Mouse (Mus musculus): ENCODE measurements around the gene Snorc.
"Not testable (repeated sequence)": the region's sequence is repeated elsewhere in the genome, so short reads cannot be mapped to it uniquely, and the experiment has no call there.

The Snorc gene

DNA sequence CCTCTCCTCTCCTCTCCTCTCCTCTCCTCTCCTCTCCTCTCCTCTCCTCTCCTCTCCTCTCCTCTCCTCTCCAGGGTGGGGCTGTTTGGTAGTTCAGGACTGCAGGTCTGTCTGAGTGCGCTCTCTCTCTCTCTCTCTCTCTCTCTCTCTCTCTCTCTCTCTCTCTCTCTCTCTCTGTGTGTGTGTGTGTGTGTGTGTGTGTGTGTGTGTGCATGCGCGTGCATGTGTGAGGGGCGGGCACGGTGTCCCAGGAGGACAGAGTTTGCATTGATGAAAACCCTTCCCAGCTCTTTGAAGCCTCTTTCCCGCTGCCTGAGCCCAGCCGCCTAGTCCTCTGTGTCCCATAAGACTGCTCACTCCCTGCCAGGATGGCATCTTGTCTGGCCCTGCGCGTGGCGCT is at the start of gene Snorc:
Gene Snorc (plus strand): TSS at position 301 of the 400 bp plus-strand sequence.
- DNase-seq (ENCODE audit: low spot score in 2 of 2): not testable (repeated sequence)

DNA sequence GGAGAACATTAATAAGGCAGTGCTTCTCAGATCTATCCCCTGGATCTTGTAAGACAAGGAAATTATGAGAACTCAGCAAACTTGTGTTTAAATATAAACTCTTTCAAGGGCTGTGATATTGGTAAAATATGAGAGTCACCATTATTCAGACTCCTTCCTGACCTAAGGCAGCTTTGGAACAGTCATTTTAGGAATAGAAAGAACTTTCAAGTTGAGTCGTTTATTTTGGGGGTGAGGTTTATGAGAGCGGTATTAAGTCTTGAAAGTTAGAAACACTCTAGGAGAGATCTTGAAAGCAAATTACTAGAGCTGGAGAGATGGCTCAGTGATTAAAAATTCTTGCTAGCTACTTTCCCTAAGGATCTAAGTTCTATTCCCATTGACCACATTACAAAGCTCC is 34.9 kb upstream of the Snorc start:
- no peak for DNase-seq (ENCODE audit: low spot score in 2 of 2)

DNA sequence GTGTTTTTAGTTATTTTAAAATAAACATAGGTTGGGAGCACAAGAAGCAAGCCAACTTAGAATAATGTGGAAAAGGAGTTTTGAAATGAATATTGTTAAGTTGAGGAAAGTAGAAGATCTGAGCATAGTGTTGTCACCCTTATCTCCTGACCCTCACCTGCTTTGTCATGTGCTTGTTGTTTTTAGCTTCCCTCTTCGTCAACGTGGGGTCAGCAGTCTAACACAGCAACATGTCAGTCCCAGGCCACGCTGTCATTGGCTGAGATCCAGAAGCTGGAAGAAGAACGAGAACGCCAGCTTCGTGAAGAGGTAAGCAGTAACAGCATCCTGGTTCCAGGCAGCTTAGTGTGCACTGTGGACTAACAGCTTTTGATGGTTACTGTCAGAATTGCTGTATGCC is 33.5 kb upstream of the Snorc start:
- no peak for DNase-seq (ENCODE audit: low spot score in 2 of 2)

DNA sequence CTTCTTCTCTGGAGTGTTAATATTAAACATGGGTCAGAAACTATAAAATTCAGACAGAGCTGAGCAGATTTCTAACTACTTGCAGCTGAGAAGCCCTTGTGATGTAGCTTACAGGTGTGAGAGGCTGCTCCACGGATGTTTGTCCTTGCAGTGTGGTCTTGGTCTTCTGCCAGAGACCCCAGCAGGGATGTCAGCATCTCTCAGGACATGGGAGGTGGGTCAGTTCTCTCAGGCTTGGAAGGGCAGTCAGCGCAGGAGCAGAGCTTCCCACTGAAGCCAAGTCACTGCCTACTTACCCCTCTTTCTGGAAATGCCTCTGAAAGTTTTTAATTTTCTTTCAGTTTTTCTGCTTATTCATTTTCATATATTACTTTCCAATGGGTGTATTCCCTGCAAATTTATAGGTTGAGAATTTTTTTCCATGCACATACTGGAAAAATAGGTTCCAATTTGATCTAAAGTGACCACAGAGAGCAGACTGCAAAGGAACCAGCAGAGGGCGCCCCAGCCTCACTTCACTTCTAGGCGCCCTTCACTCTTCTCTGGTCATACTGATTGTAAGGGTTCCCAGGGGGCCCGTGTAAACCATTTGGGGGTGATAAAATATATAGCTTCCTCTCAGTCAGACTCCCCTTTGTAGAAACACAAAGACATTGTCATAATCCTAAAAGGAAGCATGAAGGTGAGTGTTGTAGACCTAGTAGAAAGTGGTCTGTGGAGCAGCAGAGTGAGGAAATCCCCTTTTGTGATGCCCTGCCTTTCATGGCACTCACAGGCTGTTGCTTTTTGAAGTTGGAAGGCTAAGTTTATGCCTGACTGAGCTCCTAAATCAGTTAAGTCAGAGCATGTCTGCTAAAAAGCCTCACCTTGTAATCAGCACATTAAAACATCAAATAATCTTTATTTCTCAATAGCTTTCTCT is 22.6 kb upstream of the Snorc start:
- peak; percentile 13 to 25 for DNase-seq (ENCODE audit: low spot score in 2 of 2)

DNA sequence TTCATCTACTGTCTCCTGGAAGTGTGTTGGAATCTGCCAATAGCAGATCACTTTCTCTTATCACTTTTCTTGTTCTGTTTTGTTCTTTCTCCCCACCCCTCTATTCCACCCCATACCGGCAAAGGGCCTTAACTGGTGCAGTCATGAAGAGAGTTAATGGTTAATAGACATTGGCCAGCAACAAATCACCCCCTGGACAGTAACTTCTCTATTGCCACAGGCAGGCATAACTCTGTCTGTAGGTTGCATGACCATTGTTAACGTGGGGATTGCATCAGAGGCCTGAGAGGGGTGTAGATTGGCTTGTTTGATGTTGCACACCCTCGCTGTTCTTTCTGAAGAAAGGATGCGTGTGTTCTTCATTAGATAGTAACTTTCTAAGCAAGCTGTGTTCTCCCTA is 20.6 kb upstream of the Snorc start:
- DNase-seq (ENCODE audit: low spot score in 2 of 2): no peak

- no peak for DNase-seq (ENCODE audit: low spot score in 2 of 2)
Observed at GRCm38 (mm10) chr1:87456425-87456824, 13.6 kb upstream of the Snorc start.

GRCm38 (mm10) chr1:87458045-87458444 is 12.0 kb upstream of the Snorc start:
- no peak for DNase-seq (ENCODE audit: low spot score in 2 of 2)

DNA sequence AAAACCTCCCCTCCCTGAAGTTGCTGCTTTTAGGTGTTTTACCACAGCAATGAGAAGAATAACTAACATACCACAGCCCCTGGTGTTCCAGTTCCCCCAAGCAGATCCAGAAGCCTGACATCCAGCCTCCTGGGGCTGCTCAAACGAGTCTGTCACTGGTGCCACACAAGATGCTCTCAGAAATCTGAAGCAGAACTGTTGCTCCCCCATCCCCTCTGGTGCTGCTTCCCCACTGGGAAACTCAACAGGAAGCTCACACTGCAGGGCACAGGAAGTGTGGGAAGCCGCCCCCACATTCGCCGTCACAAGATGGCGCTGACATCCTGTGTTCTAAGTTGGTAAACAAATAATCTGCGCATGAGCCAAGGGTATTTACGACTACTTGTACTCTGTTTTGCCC is 10.2 kb upstream of the Snorc start:
- DNase-seq (ENCODE audit: low spot score in 2 of 2): not testable (repeated sequence)

DNA sequence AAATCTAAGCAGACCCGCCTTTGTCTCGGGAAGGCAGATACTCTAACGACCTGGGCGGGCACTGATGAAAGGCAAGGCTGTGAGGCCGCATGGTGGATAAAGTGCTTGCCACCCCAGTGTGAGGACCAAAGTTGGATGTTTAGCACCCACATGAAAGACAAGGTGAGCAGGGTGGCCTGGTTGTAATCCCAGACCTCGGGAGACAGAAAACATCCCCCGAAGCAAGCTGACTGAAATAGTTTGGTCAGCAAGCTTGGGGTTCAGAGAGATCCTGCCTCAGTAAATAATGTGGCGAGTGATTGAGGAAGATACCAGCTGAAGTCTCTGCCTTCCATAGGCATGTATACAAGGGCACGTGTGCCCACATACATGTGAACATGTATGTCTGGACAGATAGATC is 2.6 kb upstream of the Snorc start:
- no peak for DNase-seq (ENCODE audit: low spot score in 2 of 2)

- DNase-seq (ENCODE audit: low spot score in 2 of 2): no peak
Observed at GRCm38 (mm10) chr1:87468321-87468720, 1.8 kb upstream of the Snorc start.

GRCm38 (mm10) chr1:87471914-87472313 is 1.8 kb downstream of the Snorc start:
- no peak for DNase-seq (ENCODE audit: low spot score in 2 of 2)

DNA sequence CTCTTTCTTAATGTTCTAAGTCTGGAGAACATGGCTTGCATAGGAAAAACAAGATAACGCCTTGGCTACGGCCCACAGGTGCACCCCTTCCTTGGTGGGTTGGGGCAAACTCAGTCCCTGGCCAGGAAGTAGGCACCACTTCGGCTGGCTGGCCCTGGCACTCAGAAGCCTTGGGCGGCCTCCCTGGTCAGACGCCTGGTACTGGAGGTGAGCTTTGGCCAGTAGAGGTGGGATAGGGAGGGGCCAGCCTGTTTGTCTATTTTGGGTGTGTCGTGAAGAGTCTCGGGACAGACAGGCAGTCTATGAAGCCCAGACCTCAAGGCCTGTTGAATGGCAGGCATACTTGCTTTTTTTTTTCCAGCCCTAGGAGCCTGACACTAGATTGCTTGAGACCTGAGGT is 2.5 kb downstream of the Snorc start:
- DNase-seq (ENCODE audit: low spot score in 2 of 2): no peak

DNA sequence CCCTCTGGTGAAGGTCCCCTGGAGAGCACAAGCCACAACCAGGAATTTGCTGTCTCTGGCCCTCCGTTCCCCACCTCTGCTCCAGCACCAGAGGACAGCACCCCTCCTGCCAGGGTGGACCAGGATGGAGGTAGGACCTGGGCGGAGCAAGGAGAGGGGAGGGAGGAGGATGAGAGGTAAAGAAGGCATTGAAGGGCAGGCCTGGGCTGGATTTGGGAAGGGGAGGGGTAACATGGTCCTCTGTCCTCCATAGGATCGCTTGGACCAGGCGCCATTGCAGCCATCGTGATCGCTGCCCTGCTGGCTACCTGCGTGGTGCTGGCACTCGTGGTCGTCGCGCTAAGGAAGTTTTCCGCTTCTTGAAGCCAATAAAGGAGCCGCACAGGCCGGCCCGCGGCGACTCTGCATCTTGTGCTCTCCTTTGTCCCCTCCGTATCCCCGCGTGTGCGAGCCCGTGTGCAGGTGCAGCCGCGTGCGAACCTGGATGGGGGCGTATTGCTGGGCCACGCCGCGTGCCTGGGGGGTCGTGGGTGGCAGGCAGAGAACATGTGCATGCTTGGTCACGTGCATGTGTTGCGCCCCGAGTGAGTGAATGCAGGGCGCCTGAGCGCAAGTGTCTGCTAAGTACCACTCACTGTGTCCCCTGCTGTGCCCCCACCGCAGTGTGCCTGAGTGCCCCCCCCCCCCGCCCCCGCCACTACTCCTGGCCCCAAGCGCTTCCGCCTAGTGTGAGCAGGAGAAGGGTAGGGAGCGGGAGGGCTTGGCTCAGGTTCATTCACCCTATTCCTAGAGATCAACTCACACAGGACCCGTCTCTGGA is 5.2 kb downstream of the Snorc start:
- DNase-seq (ENCODE audit: low spot score in 2 of 2): no peak

GRCm38 (mm10) chr1:87482546-87482945 is 12.5 kb downstream of the Snorc start:
- DNase-seq (ENCODE audit: low spot score in 2 of 2): no peak

GRCm38 (mm10) chr1:87486386-87486785 is 16.3 kb downstream of the Snorc start:
- no peak for DNase-seq (ENCODE audit: low spot score in 2 of 2)

- no peak for DNase-seq (ENCODE audit: low spot score in 2 of 2)
Observed at GRCm38 (mm10) chr1:87492285-87492684, 22.2 kb downstream of the Snorc start.

DNA sequence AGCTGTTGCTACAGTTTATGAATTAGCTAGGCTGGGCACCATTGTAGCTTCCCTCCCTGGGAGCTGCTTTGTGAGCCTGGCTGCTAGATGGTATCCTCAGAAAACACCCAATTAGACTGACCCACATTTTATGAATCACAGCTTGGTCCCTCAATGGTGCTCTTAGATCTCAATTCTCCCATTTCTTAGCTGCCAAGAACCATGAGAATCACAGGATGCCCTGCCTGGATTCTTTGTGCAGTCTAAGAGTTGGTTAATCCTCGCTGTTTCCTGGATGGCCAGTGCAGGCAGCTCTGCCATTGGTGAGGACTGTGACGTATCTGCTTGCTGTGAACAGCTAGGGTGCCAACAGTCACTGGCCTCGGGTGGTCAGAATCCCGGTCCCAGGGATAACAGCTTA is 23.5 kb downstream of the Snorc start:
- no peak for DNase-seq (ENCODE audit: low spot score in 2 of 2)

- no peak for DNase-seq (ENCODE audit: low spot score in 2 of 2)
Observed at GRCm38 (mm10) chr1:87505524-87505923, 35.5 kb downstream of the Snorc start.

GRCm38 (mm10) chr1:87507857-87508256 is 37.8 kb downstream of the Snorc start:
- DNase-seq (ENCODE audit: low spot score in 2 of 2): no peak

DNA sequence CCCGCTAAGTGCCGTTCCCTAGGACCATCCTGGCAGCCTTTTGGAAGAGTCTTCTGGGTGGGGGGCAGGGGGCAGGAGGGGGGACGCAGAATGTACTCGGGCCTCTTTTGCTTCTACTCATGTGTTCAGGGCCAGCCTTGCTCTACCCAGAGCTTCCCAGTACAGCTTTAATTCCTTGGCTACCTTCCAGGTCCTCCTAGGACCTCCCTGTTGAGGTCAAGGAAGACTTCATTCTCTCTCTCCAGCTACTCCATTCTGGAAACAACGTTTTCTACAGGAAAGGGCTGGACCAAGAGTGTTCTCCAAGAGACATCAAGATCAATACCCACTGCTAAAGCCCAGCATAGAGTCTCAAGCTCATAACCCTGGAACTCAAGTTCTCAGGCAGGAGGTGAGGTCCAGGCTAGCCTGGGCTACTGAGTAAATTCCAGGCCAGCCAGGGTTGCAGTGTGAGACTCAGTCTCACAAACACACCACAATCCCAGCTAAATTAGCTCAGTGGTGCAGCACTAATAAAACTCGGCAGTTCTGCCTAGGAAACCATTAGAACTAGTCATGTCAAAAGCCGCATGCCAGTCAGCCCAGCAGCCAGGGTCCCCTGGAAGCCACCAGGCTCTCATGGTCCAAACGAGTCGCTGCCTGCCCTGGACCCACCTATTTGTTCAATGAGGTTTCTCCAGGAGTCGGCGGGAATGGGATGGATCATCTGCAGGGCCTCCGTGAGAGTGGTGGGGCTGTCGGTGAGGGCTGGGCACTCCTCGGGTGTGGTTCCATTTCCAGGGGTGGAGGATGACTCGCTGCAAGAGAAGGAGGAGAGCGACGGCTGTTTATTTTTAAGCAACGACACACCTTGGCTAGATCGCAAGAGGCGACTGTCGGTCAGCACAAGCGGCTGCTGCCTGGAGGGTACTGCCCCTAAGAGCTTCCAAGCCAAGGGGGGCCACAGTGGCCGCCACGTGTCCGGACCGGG is 38.8 kb downstream of the Snorc start:
- DNase-seq (ENCODE audit: low spot score in 2 of 2): peak; percentile 20 to 37

- DNase-seq (ENCODE audit: low spot score in 2 of 2): peak in 1 of 2 experiments; percentile 33
Observed at GRCm38 (mm10) chr1:87509561-87510165, 39.6 kb downstream of the Snorc start, which contains the start of gene Neu2. Gene Neu2, plus strand, starts transcription at chr1:87509889.
